Mouse (Mus musculus) kidney, postnatal 0 days (tissue): ENCODE results near the gene Hoxc5. TPM values are rescaled to one million over a fixed set of nuclear protein-coding genes. Genes with fewer than 3 reads are reported as not detected.

ENCODE experiments used
- ATAC-seq: fragments of 200-750 bp; cut with Nextera tagmentation; replicated peaks from 2 replicates; pipeline ENCODE4 v1.8.0; 2017; ENCODE audit warnings: low read depth, moderate number of reproducible peaks, moderate TSS enrichment, moderate library complexity; ENCODE audit not compliant: low FRiP score
- DNase-seq: peaks from one replicate; pipeline ENCODE4 v3.0.0-alpha.2; 2016; ENCODE audit warnings: low spot score
- H3K27ac ChIP-seq: fragments of 300-500 bp; sonication (generic); 2 replicates; pipeline ENCODE4 v1.5.1; 2014; ENCODE audit warnings: mild to moderate bottlenecking
- H3K27me3 ChIP-seq: fragments of 300-500 bp; sonication (generic); 2 replicates; pipeline ENCODE4 v1.6.1; 2014; ENCODE audit warnings: low read length, mixed read lengths; ENCODE audit not compliant: insufficient read depth
- H3K36me3 ChIP-seq: fragments of 300-500 bp; sonication (generic); 2 replicates; pipeline ENCODE4 v1.6.1; 2014; ENCODE audit warnings: low read length, mixed read lengths; ENCODE audit not compliant: insufficient read depth
- H3K4me1 ChIP-seq: fragments of 300-500 bp; sonication (generic); replicated peaks from 2 replicates; pipeline ENCODE4 v1.6.1; 2014; ENCODE audit warnings: antibody characterized with exemption, low read length, mixed read lengths; ENCODE audit not compliant: insufficient read depth
- H3K4me2 ChIP-seq: fragments of 300-500 bp; sonication (generic); 2 replicates; pipeline ENCODE4 v1.6.1; 2014; ENCODE audit warnings: mild to moderate bottlenecking, low read length, moderate library complexity, mixed read lengths
- H3K4me3 ChIP-seq: fragments of 300-500 bp; sonication (generic); replicated peaks from 2 replicates; pipeline ENCODE4 v1.5.1; 2014; ENCODE audit warnings: low read depth, low read length
- H3K9ac ChIP-seq: fragments of 300-500 bp; sonication (generic); 2 replicates; pipeline ENCODE4 v1.6.1; 2014; ENCODE audit warnings: low read depth, low read length
- H3K9me3 ChIP-seq: fragments of 300-500 bp; sonication (generic); replicated peaks from 2 replicates; pipeline ENCODE4 v1.6.1; 2016; ENCODE audit warnings: low read length, inconsistent platforms, mixed read lengths
- CTCF ChIP-seq: IDR thresholded peaks from 2 replicates; pipeline ENCODE4 v1.5.1; 2016; ENCODE audit warnings: antibody characterized with exemption, low read depth, mild to moderate bottlenecking, moderate library complexity
- WGBS: fragments of 180-500 bp; shearing (Covaris S2); extraction: QIAGEN DNeasy Blood & Tissue Kit; methylation state at CpG from one replicate; pipeline ENCODE4 v1.1.7; 2014; 5-methylcytosine and 5-hydroxymethylcytosine counted together
- polyA plus RNA-seq: library from polyadenylated mRNA; unstranded; fragments of >200 nt; fragmentation: Nextera tagmentation; extraction: Ambion mirVana; gene quantifications from 2 replicates; pipeline ENCODE4 v1.2.1, GENCODE M21; 2015

The Hoxc5 gene
- polyA plus RNA-seq, 1 experiment from 2014 or later = 3.9 TPM

DNA sequence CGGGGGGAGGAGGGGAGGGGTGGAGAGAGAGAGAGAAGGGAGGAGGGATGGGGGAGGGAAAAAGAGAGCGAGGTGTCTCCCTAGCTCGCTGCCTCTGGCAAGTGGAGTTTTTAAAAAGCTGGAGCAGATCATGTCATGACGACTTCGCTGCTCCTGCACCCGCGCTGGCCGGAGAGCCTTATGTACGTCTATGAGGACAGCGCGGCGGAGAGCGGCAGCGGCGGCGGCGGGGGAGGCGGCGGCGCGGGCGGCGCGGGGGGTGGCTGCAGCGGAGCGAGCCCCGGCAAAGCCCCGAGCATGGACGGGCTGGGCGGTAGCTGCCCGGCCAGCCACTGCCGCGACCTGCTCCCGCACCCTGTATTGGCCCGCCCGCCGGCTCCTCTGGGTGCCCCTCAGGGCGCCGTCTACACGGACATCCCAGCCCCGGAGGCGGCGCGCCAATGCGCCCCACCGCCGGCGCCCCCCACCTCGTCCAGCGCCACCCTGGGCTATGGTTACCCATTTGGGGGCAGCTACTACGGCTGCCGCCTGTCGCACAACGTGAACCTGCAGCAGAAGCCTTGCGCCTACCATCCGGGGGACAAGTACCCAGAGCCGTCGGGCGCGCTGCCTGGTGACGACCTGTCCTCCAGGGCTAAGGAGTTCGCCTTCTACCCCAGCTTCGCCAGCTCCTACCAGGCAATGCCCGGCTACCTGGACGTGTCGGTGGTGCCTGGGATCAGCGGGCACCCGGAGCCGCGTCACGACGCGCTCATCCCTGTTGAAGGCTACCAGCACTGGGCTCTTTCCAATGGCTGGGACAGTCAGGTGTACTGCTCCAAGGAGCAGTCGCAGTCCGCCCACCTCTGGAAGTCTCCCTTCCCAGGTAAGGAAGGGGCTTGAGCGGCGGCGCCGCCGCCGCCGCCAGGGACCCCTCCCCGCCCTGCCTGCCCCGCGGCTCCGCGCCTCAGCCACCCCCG, 45.9 kb upstream of the Hoxc5 start, which contains the start of gene Hoxc13:
Gene Hoxc13, plus strand, starts transcription at position 51 of the 959 bp plus-strand sequence.
- ATAC-seq (peak; percentile 54), DNase-seq (no peak)
- peak within 1 kb of the TSS; percentile 21 for H3K4me3 ChIP-seq
- no peak within 1 kb of the TSS for H3K9ac ChIP-seq
- H3K36me3 ChIP-seq = no peaks in the 10 kb centered on the region
- no peak for TF ChIP-seq CTCF
- no peaks in the 10 kb centered on the region for H3K9me3 ChIP-seq
- H3K27ac ChIP-seq = no peak within 1 kb of the TSS
- 0 out of 2 replicates have a peak, but pooled peaks cover 6% of the 10 kb centered on the region for H3K4me1 ChIP-seq
- peak within 1 kb of the TSS; percentile 45 for H3K4me2 ChIP-seq
- 1% methylated on average over 69 of the region's 88 CpGs for WGBS
- peaks cover 88% of the 10 kb centered on the region for H3K27me3 ChIP-seq

DNA sequence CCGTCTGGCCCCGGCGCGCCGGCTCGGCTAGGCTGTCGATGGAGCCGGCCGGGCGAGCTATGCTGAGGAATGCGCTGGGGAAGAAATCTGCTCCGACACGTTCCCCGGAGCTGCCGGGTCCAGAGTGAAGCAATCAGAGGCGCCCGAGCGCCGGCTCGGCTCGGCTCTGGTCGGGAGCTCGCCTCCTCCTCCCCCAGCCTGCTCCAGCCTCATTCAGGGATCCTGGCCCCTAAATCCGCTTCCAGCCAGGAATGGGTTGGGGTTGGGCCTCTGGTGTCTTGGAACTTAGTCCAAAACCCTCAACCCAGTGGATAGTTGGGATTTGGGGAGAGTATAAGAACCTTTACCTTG, 45.3 kb upstream of the Hoxc5 start:
- H3K4me3 ChIP-seq = peak overlapping the region; percentile 21; the same call in 1 of the 2 replicates
- DNase-seq (peak; percentile 67), ATAC-seq (no peak)
- no peaks in the 10 kb centered on the region for H3K9me3 ChIP-seq
- H3K4me1 ChIP-seq = 0 out of 2 replicates have a peak, but pooled peaks cover 6% of the 10 kb centered on the region
- H3K4me2 ChIP-seq = 0 out of 2 replicates have a peak overlapping the region, but pooled peaks have one; percentile 45
- H3K9ac ChIP-seq = no peak overlapping the region
- H3K27ac ChIP-seq = no peak overlapping the region
- WGBS = 0% methylated on average over 23 of the region's 24 CpGs
- no peaks in the 10 kb centered on the region for H3K36me3 ChIP-seq
- TF ChIP-seq CTCF = no peak
- H3K27me3 ChIP-seq = peaks cover 86% of the 10 kb centered on the region

- Histone ChIP-seq H3K27ac (no peak overlapping the region), H3K4me1 (0 out of 2 replicates have a peak, but pooled peaks cover 6% of the 10 kb centered on the region), H3K4me3 (no peak overlapping the region), H3K27me3 (peaks cover 86% of the 10 kb centered on the region), H3K36me3 (no peaks in the 10 kb centered on the region), H3K9me3 (no peaks in the 10 kb centered on the region), H3K9ac (no peak overlapping the region), H3K4me2 (no peak overlapping the region)
- no peak for DNase-seq
- WGBS = 20% methylated on average over 6 of the region's 6 CpGs
- TF ChIP-seq CTCF = no peak
- no peak for ATAC-seq
Observed at GRCm38 (mm10) chr15:102922636-102923500, 44.4 kb upstream of the Hoxc5 start.

DNA sequence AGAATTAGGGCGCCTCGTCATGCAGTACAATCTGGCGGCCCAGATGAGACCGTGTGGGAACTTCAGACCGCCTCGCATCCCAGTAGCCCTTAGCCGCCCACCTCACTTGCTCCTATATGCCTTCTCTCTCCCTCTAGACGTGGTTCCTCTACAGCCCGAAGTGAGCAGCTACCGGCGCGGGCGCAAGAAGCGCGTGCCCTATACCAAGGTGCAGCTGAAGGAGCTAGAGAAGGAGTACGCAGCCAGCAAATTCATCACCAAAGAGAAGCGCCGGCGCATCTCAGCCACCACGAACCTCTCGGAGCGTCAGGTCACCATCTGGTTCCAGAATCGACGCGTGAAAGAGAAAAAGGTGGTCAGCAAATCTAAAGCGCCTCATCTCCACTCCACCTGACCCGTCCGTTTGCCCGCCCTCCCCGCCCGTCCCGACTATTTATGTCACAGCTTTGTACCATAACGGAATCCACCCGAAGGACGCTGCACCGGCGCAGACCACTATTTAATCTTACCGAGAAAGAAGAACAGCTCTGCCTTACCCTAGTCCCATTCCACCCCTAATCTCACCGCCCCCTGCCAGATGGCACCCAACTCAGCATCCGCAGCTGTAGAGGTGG, 40.1 kb upstream of the Hoxc5 start:
- 1% methylated on average over 40 of the region's 40 CpGs for WGBS
- H3K4me3 ChIP-seq = no peak overlapping the region
- peaks cover 91% of the 10 kb centered on the region for H3K27me3 ChIP-seq
- H3K4me1 ChIP-seq = no peaks in the 10 kb centered on the region
- no peak for TF ChIP-seq CTCF
- no peak overlapping the region for H3K4me2 ChIP-seq
- no peak overlapping the region for H3K27ac ChIP-seq
- ATAC-seq (no peak), DNase-seq (no peak)
- H3K9ac ChIP-seq = no peak overlapping the region
- H3K9me3 ChIP-seq = no peaks in the 10 kb centered on the region
- H3K36me3 ChIP-seq = no peaks in the 10 kb centered on the region

DNA sequence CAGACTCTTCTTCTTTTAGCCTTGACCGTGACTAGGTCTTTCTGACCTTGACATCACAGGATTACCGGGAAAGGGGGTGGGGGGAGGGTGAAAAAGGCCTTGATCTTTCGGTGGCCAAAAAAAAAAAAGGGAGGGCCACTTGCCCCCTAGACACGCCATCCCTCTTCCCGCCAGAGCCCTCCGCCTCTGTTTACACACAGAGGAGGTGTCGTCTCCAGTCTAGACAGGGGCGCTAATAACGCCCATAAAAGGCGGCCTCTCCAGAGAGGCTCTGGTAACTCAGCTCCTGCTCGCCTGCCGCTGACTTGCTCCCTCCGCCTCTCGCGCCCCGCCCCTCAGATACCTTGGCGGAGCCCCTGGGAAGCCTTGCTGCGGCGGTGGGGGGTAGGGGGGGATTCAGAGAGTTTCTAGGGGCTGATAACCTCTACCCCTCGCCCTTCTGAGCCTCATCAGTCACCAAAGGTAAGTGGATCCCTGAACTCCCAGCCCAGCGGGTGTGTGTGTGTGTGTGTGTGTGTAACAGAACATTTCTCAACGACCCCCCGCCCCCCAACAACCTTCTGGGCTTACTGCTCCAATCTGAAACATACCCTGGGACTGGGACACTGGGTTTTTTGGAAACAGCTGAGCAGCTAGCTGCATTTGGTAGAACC, 35.4 kb upstream of the Hoxc5 start:
- ATAC-seq (no peak), DNase-seq (no peak)
- Histone ChIP-seq H3K4me3 (no peak overlapping the region), H3K27me3 (peaks cover 96% of the 10 kb centered on the region), H3K36me3 (no peaks in the 10 kb centered on the region), H3K9me3 (no peaks in the 10 kb centered on the region), H3K4me1 (no peaks in the 10 kb centered on the region), H3K4me2 (no peak overlapping the region), H3K9ac (no peak overlapping the region), H3K27ac (no peak overlapping the region)
- TF ChIP-seq CTCF = no peak
- under 1% methylated on average over 23 of the region's 23 CpGs for WGBS
